Mouse (Mus musculus): ENCODE results near the gene Tmem51. TPM values are rescaled to one million over a fixed set of nuclear protein-coding genes. Genes with fewer than 3 reads are reported as not detected.

Tmem51 gene
- polyA plus RNA-seq, 1 experiment from 2014 or later, result 79.0 TPM

DNA sequence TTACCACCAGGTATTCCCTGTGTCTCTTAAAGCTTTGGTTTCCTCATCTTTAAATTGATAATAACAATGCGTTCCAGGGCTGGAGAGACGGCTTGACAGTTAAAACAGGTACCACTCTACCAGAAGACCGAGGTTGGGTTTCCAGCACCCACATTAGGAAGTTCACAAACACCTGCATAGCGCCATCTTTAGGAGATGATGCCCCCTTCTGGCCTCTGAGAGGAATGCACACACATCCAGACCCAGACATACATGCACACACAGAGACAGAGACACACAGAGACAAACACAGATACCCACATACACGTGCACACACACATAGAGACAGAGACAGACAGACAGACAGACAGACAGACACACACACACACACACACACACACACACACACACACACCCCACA, 34.1 kb downstream of the Tmem51 start:
- Histone ChIP-seq H3K4me2 (replicated peaks; ENCODE audit: low read depth) (no peak overlapping the region), H3K27ac (replicated peaks) (peak overlapping the region; percentile 40; the same call in 1 of the 2 replicates), H3K36me3 (ENCODE audit: control insufficient read depth, insufficient read depth, low read length) (no peaks in the 10 kb centered on the region), H3K4me3 (ENCODE audit: low read depth, low read length) (no peak overlapping the region), H3K27me3 (ENCODE audit: control insufficient read depth, insufficient read depth, low read length) (no peaks in the 10 kb centered on the region), H3K9ac (ENCODE audit: low read length) (no peak overlapping the region), H3K4me1 (replicated peaks; ENCODE audit: control insufficient read depth, insufficient read depth) (peaks cover 10% of the 10 kb centered on the region; the same call in 1 of the 2 replicates), H3K9me3 (ENCODE audit: control insufficient read depth, low read length) (no peaks in the 10 kb centered on the region)
- DNase-seq (ENCODE audit: low spot score) (no peak), ATAC-seq (ENCODE audit: low FRiP score, low TSS enrichment) (no peak)
- TF ChIP-seq CTCF (IDR thresholded peaks at IDR 0.05; ENCODE audit: low read depth), result peak; percentile 39
- no peak for TF ChIP-seq EP300 (optimal IDR thresholded peaks at IDR 0.05)
- WGBS, result 92% methylated on average over 5 of the region's 5 CpGs

DNA sequence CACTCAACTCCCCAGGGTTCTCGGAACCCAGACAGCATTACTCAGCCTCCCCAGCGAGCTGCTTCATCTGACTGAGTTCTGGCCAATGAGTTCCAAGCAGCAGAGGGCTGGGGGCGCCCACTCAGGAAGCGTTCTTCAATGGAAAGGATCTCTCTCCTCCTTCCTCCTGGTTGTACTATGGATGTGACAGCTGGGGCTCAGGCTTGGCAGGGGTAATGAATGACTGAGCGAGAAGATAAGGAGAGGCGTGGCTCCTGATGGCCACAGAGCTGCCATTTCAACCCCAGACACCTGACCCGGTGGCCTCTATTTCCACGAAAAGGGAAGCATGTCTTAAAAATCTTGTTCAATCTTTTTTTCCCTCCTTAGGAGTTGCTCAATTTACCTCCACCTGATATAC, 35.7 kb downstream of the Tmem51 start:
- no peak for TF ChIP-seq CTCF (IDR thresholded peaks at IDR 0.05; ENCODE audit: low read depth)
- no peak for TF ChIP-seq EP300 (optimal IDR thresholded peaks at IDR 0.05)
- 54% methylated on average over 8 of the region's 8 CpGs for WGBS
- no peak for ATAC-seq (ENCODE audit: low FRiP score, low TSS enrichment)
- H3K9me3 ChIP-seq (ENCODE audit: control insufficient read depth, low read length), result no peaks in the 10 kb centered on the region
- no peak overlapping the region for H3K9ac ChIP-seq (ENCODE audit: low read length)
- no peaks in the 10 kb centered on the region for H3K27me3 ChIP-seq (ENCODE audit: control insufficient read depth, insufficient read depth, low read length)
- no peak for DNase-seq (ENCODE audit: low spot score)
- H3K36me3 ChIP-seq (ENCODE audit: control insufficient read depth, insufficient read depth, low read length), result no peaks in the 10 kb centered on the region
- peaks cover 9% of the 10 kb centered on the region; the same call in 1 of the 2 replicates for H3K4me1 ChIP-seq (replicated peaks; ENCODE audit: control insufficient read depth, insufficient read depth)
- no peak overlapping the region for H3K4me2 ChIP-seq (replicated peaks; ENCODE audit: low read depth)
- 0 out of 2 replicates have a peak overlapping the region, but pooled peaks have one; percentile 30 for H3K27ac ChIP-seq (replicated peaks)
- H3K4me3 ChIP-seq (ENCODE audit: low read depth, low read length), result no peak overlapping the region

DNA sequence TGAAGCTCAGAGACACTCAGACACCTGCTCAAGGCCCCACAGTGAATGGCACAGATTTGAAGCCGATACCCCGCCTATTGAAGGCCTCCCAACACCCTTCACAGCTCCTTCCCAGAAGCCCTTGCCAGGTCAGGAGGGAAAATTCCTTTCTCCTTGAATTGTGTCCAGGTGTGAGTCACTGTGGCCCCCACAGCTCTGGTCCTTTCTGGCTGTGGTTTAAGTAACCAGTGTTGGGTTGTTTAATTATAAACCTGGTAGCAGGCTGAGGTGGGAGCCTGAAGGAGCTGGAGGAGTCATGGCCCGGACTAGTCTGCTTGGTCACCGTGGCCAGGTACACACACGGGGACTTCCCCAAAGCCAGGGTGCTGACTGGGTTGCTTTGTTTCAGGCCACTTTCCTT, 37.1 kb downstream of the Tmem51 start:
- H3K4me1 ChIP-seq (replicated peaks; ENCODE audit: control insufficient read depth, insufficient read depth), result 0 out of 2 replicates have a peak, but pooled peaks cover 4% of the 10 kb centered on the region
- no peaks in the 10 kb centered on the region for H3K9me3 ChIP-seq (ENCODE audit: control insufficient read depth, low read length)
- no peak overlapping the region for H3K4me2 ChIP-seq (replicated peaks; ENCODE audit: low read depth)
- TF ChIP-seq CTCF (IDR thresholded peaks at IDR 0.05; ENCODE audit: low read depth) (no peak), EP300 (optimal IDR thresholded peaks at IDR 0.05) (no peak)
- no peaks in the 10 kb centered on the region for H3K27me3 ChIP-seq (ENCODE audit: control insufficient read depth, insufficient read depth, low read length)
- H3K9ac ChIP-seq (ENCODE audit: low read length), result no peak overlapping the region
- ATAC-seq (ENCODE audit: low FRiP score, low TSS enrichment) (peak; percentile 43; the same call in 1 of the 2 replicates), DNase-seq (ENCODE audit: low spot score) (no peak)
- no peak overlapping the region for H3K4me3 ChIP-seq (ENCODE audit: low read depth, low read length)
- peak overlapping the region; percentile 58; the same call in 1 of the 2 replicates for H3K27ac ChIP-seq (replicated peaks)
- 69% methylated on average over 5 of the region's 5 CpGs for WGBS
- no peaks in the 10 kb centered on the region for H3K36me3 ChIP-seq (ENCODE audit: control insufficient read depth, insufficient read depth, low read length)

DNA sequence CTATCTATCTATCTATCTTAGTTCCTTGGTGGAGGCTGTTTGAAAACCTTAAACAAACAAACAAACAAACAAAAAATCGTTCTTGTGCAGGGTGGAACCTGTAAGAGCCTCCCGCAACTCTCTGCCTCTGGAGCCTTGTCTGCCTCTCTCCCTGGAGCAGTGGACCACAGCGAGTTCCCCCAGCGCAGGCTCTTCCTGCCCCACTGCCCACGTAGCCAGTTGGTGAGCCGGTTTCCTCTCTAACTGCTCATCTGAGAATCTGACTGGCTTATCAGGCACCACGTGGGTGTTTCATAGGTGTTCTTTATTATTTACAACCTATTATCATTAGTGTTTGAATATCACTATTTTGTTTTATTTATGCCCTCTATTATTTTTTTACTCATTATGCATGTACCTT, 37.6 kb downstream of the Tmem51 start:
- Histone ChIP-seq H3K4me2 (replicated peaks; ENCODE audit: low read depth) (no peak overlapping the region), H3K36me3 (ENCODE audit: control insufficient read depth, insufficient read depth, low read length) (no peaks in the 10 kb centered on the region), H3K4me1 (replicated peaks; ENCODE audit: control insufficient read depth, insufficient read depth) (0 out of 2 replicates have a peak, but pooled peaks cover 4% of the 10 kb centered on the region), H3K9me3 (ENCODE audit: control insufficient read depth, low read length) (no peaks in the 10 kb centered on the region), H3K4me3 (ENCODE audit: low read depth, low read length) (no peak overlapping the region), H3K27ac (replicated peaks) (no peak overlapping the region; the same call in 1 of the 2 replicates), H3K9ac (ENCODE audit: low read length) (no peak overlapping the region), H3K27me3 (ENCODE audit: control insufficient read depth, insufficient read depth, low read length) (no peaks in the 10 kb centered on the region)
- TF ChIP-seq CTCF (IDR thresholded peaks at IDR 0.05; ENCODE audit: low read depth) (no peak), EP300 (optimal IDR thresholded peaks at IDR 0.05) (no peak)
- WGBS, result 71% methylated on average over 7 of the region's 7 CpGs
- ATAC-seq (ENCODE audit: low FRiP score, low TSS enrichment) (no peak), DNase-seq (ENCODE audit: low spot score) (no peak)

DNA sequence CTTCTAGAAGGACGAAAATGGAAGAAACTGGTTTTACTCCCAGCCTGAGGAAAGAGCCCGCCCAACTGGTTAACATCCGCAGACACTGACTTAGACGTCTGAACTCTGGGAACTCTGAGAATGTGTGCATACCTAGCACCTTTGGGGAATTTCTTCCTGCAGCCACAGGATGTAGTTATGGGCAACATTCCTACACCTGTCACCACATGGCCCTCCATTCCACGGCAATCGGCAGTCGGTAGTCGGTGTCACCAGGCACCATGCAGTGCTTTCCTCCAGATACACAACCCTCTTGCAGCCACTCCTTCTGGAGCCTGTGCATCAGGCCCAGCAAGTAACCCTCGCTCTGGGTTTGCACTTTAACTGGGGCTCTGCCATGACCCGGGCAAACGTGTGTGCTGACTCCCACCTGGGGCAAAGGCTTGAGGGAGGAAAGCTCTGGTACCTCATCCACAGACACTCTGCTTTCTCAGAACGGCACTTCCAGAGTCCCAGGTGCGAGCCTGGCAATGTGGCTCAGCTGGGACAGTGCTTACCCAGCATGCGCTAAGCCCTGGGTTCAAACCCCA, 38.4 kb downstream of the Tmem51 start:
- Histone ChIP-seq H3K9ac (ENCODE audit: low read length) (no peak overlapping the region), H3K27me3 (ENCODE audit: control insufficient read depth, insufficient read depth, low read length) (no peaks in the 10 kb centered on the region), H3K4me2 (replicated peaks; ENCODE audit: low read depth) (no peak overlapping the region), H3K27ac (replicated peaks) (peak overlapping the region; percentile 81), H3K4me1 (replicated peaks; ENCODE audit: control insufficient read depth, insufficient read depth) (0 out of 2 replicates have a peak, but pooled peaks cover 4% of the 10 kb centered on the region), H3K36me3 (ENCODE audit: control insufficient read depth, insufficient read depth, low read length) (no peaks in the 10 kb centered on the region), H3K4me3 (ENCODE audit: low read depth, low read length) (no peak overlapping the region), H3K9me3 (ENCODE audit: control insufficient read depth, low read length) (no peaks in the 10 kb centered on the region)
- 68% methylated on average over 14 of the region's 14 CpGs for WGBS
- DNase-seq (ENCODE audit: low spot score) (no peak), ATAC-seq (ENCODE audit: low FRiP score, low TSS enrichment) (peak; percentile 8; the same call in 1 of the 2 replicates)
- TF ChIP-seq CTCF (IDR thresholded peaks at IDR 0.05; ENCODE audit: low read depth) (no peak), EP300 (optimal IDR thresholded peaks at IDR 0.05) (no peak)

DNA sequence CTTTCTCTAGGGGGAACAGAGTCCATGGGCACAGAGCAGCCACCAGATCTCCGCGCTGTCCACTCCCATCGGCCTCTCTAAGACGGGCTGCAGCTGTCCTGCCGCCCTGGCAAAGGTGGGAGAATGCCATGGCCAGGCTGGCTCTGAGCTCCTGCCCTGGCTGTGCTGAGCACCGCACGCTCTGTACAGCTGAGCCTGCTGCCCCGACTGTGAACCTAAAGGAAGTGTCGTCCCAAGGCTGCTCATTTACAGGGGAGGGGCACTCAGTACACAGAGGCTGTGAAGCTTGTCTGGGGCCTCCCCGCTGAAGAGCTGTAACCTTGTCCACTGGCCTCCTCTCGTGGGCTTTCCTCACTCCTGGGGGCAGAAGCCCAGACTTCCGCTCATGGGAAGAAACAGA, 39.7 kb downstream of the Tmem51 start:
- no peaks in the 10 kb centered on the region for H3K27me3 ChIP-seq (ENCODE audit: control insufficient read depth, insufficient read depth, low read length)
- H3K4me3 ChIP-seq (ENCODE audit: low read depth, low read length), result no peak overlapping the region
- 0 out of 2 replicates have a peak, but pooled peaks cover 4% of the 10 kb centered on the region for H3K4me1 ChIP-seq (replicated peaks; ENCODE audit: control insufficient read depth, insufficient read depth)
- no peaks in the 10 kb centered on the region for H3K9me3 ChIP-seq (ENCODE audit: control insufficient read depth, low read length)
- peak overlapping the region; percentile 81; the same call in 1 of the 2 replicates for H3K27ac ChIP-seq (replicated peaks)
- no peak for ATAC-seq (ENCODE audit: low FRiP score, low TSS enrichment)
- WGBS, result 51% methylated on average over 12 of the region's 12 CpGs
- no peak overlapping the region for H3K9ac ChIP-seq (ENCODE audit: low read length)
- H3K4me2 ChIP-seq (replicated peaks; ENCODE audit: low read depth), result no peak overlapping the region
- no peak for TF ChIP-seq EP300 (optimal IDR thresholded peaks at IDR 0.05)
- no peak for TF ChIP-seq CTCF (IDR thresholded peaks at IDR 0.05; ENCODE audit: low read depth)
- DNase-seq (ENCODE audit: low spot score), result no peak
- H3K36me3 ChIP-seq (ENCODE audit: control insufficient read depth, insufficient read depth, low read length), result no peaks in the 10 kb centered on the region

All from stomach, postnatal 0 days (tissue).